In genomic region chr17:86302861-86303331, GRCm38 (mm10) we compare ENCODE assay signal across 9 mouse cellular contexts.
DNase-seq lines count a peak whose midpoint lies in the region; ATAC-seq and TF ChIP-seq lines count a peak whose summit lies in the region.
"Had no signal": no experiment of that assay in that cellular context is flagged by ENCODE, and none has a peak within 500 bp of the region (broad histone marks: within the 10 kb centered on the region; RNA-seq: fewer than 3 reads in every experiment).

No protein-coding gene starts in this region.

- 80% methylated on average over 14 of the region's 14 CpGs for WGBS in intestine, embryonic 14.5 days
- 81% methylated on average over 14 of the region's 14 CpGs for WGBS in intestine, postnatal 0 days
- WGBS in heart, embryonic 13.5 days = 16% methylated on average over 14 of the region's 14 CpGs
- 97% methylated on average over 14 of the region's 14 CpGs for WGBS in thymus, adult 2 months

- H3K4me2 ChIP-seq in intestine, embryonic 14.5 days (ENCODE audit: low read length) = no peak overlapping the region
- no peak overlapping the region for H3K4me2 ChIP-seq in intestine, postnatal 0 days (replicated peaks; ENCODE audit: low read depth)
- H3K4me2 ChIP-seq in heart, embryonic 13.5 days = peak overlapping the region; percentile 43

- H3K4me1 ChIP-seq in intestine, embryonic 14.5 days (replicated peaks; ENCODE audit: control insufficient read depth, insufficient read depth, low read length) = peaks cover 34% of the 10 kb centered on the region
- H3K4me1 ChIP-seq in intestine, postnatal 0 days (replicated peaks; ENCODE audit: control insufficient read depth, insufficient read depth, low read length) = no peaks in the 10 kb centered on the region
- H3K4me1 ChIP-seq in heart, embryonic 13.5 days = peaks cover 74% of the 10 kb centered on the region
- H3K4me1 ChIP-seq in thymus, adult 2 months (replicated peaks; ENCODE audit: control insufficient read depth, insufficient read depth, low read length) = peaks cover 17% of the 10 kb centered on the region

- ATAC-seq in intestine, embryonic 14.5 days (replicated peaks; ENCODE audit: low FRiP score, low TSS enrichment, low read depth) = no peak
- ATAC-seq in intestine, postnatal 0 days = no peak
- peak; percentile 47 for ATAC-seq in heart, embryonic 13.5 days (ENCODE audit: extremely low read depth, insufficient number of reproducible peaks, low FRiP score, low TSS enrichment)

- no peak for TF ChIP-seq POLR2A in thymus, adult 2 months (IDR thresholded peaks at IDR 0.05; ENCODE audit: control insufficient read depth, extremely low read depth, insufficient read depth, low read length, poor library complexity)

- H3K27ac ChIP-seq in intestine, embryonic 14.5 days (ENCODE audit: low read depth) = peak overlapping the region; percentile 59; the same call in 1 of the 2 replicates
- no peak overlapping the region for H3K27ac ChIP-seq in intestine, postnatal 0 days (ENCODE audit: low read depth, low read length)
- peak overlapping the region; percentile 95 for H3K27ac ChIP-seq in heart, embryonic 13.5 days (replicated peaks)
- H3K27ac ChIP-seq in thymus, adult 2 months (ENCODE audit: control insufficient read depth, insufficient read depth, low read length) = no peak overlapping the region

- TF ChIP-seq CTCF in intestine, postnatal 0 days (IDR thresholded peaks at IDR 0.05; ENCODE audit: low read depth) = no peak
- no peak for TF ChIP-seq CTCF in thymus, adult 2 months (IDR thresholded peaks at IDR 0.05; ENCODE audit: borderline replicate concordance, control insufficient read depth, extremely low read depth, insufficient read depth, low read length, poor library complexity)

- DNase-seq in intestine, embryonic 14.5 days (ENCODE audit: low spot score) = no peak
- DNase-seq in kidney, postnatal 25 days = peak; percentile 51 to 75
- DNase-seq in lung, postnatal 14 days = peak; percentile 49
- DNase-seq in thymus, adult 2 months = no peak
- no peak for DNase-seq in gastrocnemius, adult 18-20 months (ENCODE audit: low spot score)
- no peak for DNase-seq in thymus, adult 18-20 months

- no peak overlapping the region for H3K9ac ChIP-seq in intestine, embryonic 14.5 days (ENCODE audit: low read length)
- H3K9ac ChIP-seq in intestine, postnatal 0 days (ENCODE audit: low read depth, low read length) = no peak overlapping the region
- H3K9ac ChIP-seq in heart, embryonic 13.5 days = no peak overlapping the region

- H3K4me3 ChIP-seq in intestine, embryonic 14.5 days (ENCODE audit: low read depth, low read length) = no peak overlapping the region
- H3K4me3 ChIP-seq in intestine, postnatal 0 days (ENCODE audit: low read depth, low read length) = no peak overlapping the region
- H3K4me3 ChIP-seq in heart, embryonic 13.5 days = no peak overlapping the region
- H3K4me3 ChIP-seq in thymus, adult 2 months (ENCODE audit: control insufficient read depth, insufficient read depth, low read length) = no peak overlapping the region

- H3K9me3 ChIP-seq in intestine, embryonic 14.5 days (ENCODE audit: control insufficient read depth, low read length) = no peaks in the 10 kb centered on the region
- H3K9me3 ChIP-seq in intestine, postnatal 0 days (ENCODE audit: control insufficient read depth) = no peaks in the 10 kb centered on the region
- no peaks in the 10 kb centered on the region for H3K9me3 ChIP-seq in heart, embryonic 13.5 days

- H3K27me3 ChIP-seq in intestine, embryonic 14.5 days (replicated peaks; ENCODE audit: control insufficient read depth, insufficient read depth, low read length) = no peaks in the 10 kb centered on the region
- H3K27me3 ChIP-seq in intestine, postnatal 0 days (replicated peaks; ENCODE audit: control insufficient read depth, insufficient read depth, low read length) = no peaks in the 10 kb centered on the region
- H3K27me3 ChIP-seq in heart, embryonic 13.5 days (replicated peaks) = no peaks in the 10 kb centered on the region
- no peaks in the 10 kb centered on the region for H3K27me3 ChIP-seq in thymus, adult 2 months (ENCODE audit: control insufficient read depth, insufficient read depth, low read length)
- H3K27me3 ChIP-seq: CH12.LX had no signal

- no peaks in the 10 kb centered on the region for H3K36me3 ChIP-seq in intestine, embryonic 14.5 days (ENCODE audit: control insufficient read depth, insufficient read depth, low read length)
- no peaks in the 10 kb centered on the region for H3K36me3 ChIP-seq in intestine, postnatal 0 days (ENCODE audit: control insufficient read depth, insufficient read depth)
- H3K36me3 ChIP-seq in heart, embryonic 13.5 days = no peaks in the 10 kb centered on the region
- H3K36me3 ChIP-seq in thymus, adult 2 months (ENCODE audit: control insufficient read depth, insufficient read depth, low read length) = no peaks in the 10 kb centered on the region

Comparison
In these comparisons a context has a peak if more than half of its experiments do, and no peak if none do; other contexts are left out.
1. H3K27ac ChIP-seq: peak in intestine, embryonic 14.5 days (single experiment) and heart, embryonic 13.5 days (single experiment); none in intestine, postnatal 0 days (single experiment) and thymus, adult 2 months (single experiment).
2. DNase-seq: peak in kidney, postnatal 25 days (2 of 2) and lung, postnatal 14 days (single experiment); none in intestine, embryonic 14.5 days (single experiment), thymus, adult 2 months (single experiment), gastrocnemius, adult 18-20 months (single experiment) and thymus, adult 18-20 months (0 of 2).